Mouse (Mus musculus): ENCODE results near the gene Dysf.
"Not testable (repeated sequence)": the region's sequence is repeated elsewhere in the genome, so short reads cannot be mapped to it uniquely, and the experiment has no call there.

Dysf gene

DNA sequence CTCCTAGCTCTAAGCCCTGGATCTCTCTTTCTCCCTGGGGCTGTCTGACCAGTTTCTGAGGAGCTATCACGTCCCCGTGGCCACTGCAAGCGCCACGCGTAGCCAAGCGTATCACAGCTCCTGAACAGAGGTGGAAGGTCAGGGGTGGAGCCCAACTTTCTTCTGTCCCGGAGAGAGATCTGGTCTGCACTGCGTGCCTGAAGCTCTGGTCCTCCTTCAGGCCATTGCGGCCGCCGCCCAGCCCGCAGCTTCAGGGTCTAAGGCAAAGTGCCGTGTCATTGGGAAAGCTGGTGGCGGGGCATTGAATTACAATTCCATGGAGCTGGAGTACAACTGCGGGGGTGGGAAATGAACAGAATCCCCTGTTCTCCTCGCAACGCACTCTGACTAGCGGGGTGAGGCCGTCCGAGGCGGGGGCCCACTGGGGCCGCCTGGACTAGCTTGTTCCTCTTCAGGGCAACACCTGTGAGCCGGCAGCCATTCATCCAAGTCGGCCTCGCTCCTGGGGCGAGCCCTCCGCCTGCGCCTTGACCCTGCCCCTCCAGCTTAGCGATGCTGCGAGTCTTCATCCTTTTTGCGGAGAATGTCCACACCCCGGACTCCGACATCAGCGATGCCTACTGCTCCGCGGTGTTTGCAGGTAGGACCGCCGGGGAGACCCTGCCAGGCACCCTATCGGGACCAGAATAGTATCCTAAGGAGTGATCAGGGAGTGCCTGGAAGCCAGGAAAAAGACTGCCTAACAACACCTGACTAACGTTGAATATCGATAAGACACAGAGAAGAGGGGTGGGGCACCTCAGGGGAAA lies at the start of gene Dysf:
Gene Dysf (plus strand): TSS at position 228 of the 809 bp plus-strand sequence.
- no peak for DNase-seq (ENCODE audit: low spot score in 2 of 2)

DNA sequence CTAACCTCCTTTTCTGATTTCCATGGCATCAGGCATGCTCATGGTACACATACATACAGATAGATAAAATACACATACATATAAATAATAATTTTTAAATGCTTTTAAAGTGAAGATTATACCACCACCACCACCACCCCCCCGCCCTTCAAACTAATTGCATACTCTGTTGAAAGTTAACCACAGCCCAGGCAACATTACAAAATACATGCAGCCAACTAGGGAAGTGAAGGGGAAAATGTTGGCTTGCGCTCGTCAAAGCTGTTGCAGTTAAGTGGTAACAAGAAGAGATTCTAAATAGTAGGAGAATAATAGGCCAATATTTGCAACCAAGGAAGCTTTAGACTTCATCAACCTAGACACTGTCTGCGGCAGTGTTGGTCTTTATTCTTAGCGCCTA lies 20.7 kb upstream of the Dysf start:
- DNase-seq (ENCODE audit: low spot score in 2 of 2): no peak

DNA sequence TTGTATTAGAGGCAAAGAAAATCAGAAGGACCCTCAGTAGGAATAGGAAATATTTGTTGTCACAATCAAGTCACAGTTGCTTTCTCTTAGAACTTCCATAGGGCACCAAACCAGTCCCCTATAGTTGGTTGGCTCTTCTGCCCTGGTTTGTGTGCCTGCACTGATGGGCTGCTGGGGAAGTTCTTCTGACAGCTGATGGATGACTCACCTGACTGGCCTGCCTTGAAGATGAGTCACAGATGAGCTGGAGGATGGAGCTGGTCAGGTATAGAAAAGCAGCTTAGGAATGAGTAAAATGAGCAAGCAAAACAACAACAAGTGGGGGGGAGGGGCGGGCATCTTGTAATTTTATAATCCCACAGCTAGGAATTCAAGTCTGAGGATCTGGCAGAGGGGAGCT lies 5.7 kb upstream of the Dysf start:
- DNase-seq (ENCODE audit: low spot score in 2 of 2): no peak

DNA sequence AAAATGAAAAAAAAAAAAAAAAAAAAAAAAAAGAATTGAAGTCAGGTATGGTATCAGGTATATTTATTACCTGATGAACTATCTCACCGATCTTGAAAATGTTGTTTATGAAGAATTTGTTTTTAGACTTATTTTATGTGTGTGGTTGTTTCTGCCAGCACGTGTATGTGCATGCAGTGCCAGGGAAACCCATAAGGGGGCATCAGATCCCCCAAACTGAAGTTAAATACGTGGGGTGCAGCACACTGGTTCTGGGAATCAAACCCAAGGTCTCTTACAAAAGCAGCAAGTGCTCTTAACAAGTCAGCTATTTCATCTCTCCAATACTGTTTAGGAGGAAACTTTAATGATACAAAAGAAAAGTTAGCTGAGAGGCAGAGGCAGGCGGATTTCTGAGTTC lies 4.1 kb upstream of the Dysf start:
- DNase-seq (ENCODE audit: low spot score in 2 of 2): no peak

DNA sequence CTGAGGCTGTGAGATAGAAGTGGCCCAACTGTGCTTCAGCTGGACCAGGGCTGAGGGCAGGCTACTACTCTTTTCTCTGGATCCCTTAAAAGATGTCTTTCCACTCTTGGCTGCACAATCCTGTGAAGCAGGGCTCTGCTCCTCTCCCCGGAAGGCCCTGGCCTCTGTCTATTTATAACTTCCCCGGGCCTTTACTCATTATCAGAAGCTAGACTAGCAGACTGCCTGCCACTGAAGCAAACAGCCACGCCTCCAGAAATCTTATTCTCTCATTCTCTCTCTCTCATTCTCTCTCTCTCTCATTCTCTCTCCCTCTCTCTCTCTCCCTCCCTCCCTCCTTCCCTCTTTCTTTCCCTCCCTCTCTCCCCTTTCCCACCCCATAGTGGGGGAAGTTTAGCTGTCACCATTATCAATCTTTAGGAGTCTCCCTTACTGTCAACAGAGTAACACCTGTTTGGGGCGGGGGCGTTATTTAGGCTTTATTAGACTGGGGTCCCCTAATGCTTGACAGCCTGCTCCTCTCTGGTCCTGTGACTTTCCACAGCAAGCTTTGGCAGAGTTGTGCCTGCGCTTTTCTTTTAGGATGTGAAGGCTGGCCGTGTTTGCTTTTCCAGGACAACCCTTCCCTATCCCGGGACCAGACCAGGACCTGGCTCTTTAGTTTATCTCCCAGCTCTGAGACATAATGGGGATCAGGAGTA lies 932 bp downstream of the Dysf start:
- no peak for DNase-seq (ENCODE audit: low spot score in 2 of 2)

DNA sequence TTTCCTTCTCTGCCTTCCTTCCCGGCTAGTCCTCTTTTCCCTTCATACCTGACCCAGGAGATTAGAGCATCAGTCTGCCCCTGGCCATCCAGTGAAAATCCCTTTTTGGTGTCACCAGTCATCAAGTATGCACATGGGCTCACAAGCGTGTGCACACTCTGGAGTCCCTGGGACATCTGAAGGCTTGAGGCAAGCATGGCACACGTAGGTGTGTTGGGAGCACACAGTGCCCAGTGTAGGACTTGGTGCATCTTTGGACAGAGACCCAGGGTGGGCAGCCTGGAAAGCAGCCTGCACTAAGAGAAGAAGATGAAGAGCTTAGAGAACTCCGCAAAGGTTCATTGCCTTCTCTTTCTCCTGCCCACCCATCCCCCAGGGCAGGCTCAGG lies 1.5 kb downstream of the Dysf start:
- no peak for DNase-seq (ENCODE audit: low spot score in 2 of 2)

DNA sequence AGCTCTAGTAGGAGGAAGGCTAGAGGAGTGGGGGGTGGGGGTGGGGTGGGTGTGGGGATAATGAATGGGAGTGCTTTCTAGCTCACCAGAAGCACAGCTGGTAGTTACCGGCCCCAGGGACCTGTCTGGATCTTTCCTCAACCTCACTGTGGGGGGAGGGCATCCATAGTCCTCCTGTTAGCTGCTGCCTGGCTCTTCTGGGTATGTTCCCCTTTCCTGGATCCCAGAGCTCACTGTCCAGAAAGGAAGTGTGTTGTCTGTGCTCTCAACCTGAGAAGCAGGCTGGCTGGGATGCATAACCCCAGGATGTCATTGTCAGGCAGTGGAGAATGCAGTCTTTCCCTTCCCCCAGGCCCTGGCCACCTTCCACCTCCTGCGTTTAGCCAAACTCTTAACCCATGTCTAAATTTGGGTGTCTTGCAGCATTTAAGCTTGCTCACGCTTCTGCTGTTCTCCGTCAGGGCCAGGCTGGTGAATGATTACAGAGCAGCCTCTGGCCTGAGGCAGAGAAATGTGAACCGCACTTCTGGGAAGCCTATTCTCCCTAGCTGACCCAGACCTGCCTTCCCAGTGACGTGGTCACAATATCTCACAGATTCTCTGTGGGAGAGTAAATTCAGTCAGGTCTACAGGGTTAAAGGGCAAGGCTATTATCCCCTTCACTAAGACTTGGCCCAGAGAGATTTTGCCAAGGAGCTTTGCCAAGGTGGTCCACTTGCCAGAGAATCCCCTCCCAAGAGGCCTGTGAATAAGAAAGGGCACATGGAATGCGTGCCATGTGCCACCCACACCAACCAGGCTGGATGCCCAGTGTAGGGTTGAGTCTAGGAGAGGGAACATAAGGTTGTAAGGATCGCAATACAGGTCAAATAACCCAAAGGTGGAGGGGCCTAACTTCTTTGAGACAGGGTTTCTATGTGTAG lies 2.2 kb downstream of the Dysf start:
- no peak for DNase-seq (ENCODE audit: low spot score in 2 of 2)

DNA sequence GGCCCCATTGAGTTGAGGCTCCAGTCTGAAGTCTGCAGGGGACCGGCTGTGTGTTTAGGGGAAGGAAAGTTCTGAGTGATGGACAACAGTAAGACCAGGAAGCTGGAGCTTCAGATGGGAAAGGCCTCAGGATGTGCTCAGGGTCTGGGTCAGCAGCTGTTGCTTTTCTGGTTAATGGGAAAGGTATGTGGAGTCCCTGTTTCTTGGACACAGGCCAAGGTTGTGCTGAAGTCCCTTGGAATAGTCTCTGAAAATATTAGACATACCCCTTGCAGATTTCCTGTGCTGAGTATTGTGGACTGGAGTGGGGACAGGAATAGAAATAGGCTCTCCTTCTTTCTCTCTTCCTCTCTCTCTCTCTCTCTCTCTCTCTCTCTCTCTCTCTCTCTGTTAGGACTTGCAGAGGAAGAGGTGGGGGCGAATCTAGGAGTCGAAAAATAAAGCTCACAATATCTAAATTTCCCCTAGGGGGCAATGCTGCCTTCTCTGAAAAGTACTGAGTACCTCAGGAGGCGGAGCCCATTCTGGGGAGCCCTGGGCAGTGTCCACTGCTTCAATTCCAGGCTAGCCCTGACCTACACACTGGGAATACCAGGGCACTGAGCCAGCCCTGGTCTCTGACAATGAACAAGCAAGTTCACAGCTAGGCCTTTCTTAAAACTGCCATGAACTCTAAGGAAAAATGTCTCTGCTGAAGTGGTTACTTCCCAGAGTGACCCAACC lies 6.7 kb downstream of the Dysf start:
- DNase-seq (ENCODE audit: low spot score in 2 of 2): peak in 1 of 2 experiments; percentile 49

DNA sequence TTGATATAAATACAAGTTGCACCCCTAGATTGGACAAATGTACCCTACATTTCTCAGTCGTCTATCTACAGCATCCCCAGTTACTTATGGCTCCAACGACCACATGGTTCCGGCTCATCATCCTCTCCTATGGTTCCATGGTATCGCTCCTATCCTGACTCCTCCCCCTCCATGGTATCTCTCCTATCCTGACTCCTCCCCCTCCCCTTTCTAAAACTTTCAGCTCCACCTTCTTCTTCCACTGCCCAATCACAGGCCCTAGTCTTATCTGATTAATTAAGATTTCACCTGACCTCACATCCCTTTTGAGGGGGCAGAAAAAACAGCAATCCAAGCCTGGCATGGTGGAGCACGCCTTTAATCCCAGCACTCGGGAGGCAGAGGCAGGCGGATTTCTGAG lies 8.5 kb downstream of the Dysf start:
- no peak for DNase-seq (ENCODE audit: low spot score in 2 of 2)

DNA sequence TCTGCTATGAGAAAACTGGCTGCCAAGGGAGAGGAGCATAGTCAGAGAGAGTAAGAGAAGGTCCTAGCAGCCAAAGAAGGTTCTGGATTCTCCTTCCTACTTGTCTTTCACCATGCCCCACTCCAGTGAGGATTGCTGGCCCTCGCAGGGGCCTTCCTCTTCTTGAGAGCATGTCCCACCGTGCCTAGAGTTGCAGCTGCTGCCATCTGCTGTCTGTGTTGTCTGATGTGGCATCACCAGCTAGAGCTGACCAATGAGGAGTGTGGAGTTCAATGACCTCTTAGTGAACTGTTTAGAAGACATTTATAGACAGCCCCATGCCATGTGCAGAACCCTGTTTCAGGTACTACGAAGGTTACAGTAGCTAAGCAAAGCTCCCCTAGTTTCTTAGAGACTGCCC lies 9.0 kb downstream of the Dysf start:
- DNase-seq (ENCODE audit: low spot score in 2 of 2): no peak

DNA sequence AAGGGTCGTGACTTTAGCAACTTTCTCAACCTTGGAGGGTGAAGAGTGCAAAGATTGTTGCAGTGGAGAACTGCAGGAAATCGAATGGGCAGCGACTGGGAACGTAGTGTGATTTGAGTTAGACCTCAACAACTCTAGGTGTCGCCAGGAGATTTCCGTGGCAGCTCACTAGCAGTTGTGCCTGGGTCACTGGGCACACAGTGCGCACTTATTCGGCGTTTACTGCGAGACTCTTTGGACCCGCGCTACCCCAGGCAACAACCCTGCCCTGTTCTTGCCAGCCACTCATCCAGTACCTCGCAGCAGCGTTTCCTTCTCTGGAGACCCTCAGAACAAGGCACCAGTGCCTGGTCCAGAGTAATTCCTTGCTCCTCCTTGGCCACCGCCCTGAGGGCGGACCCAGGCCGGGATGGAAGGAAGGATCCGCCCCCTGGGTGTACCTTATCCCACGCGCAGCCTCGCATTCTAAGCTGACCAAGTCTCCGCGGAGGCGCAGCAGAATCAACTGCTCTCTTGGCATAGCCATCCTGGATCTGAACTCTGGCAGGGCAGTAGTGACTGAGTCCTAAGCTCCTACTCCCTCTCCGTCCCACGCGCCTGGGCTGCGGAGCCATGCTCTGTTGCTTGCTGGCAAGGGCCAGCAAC lies 10.6 kb downstream of the Dysf start:
- DNase-seq (ENCODE audit: low spot score in 2 of 2): peak in 1 of 2 experiments; percentile 61

DNA sequence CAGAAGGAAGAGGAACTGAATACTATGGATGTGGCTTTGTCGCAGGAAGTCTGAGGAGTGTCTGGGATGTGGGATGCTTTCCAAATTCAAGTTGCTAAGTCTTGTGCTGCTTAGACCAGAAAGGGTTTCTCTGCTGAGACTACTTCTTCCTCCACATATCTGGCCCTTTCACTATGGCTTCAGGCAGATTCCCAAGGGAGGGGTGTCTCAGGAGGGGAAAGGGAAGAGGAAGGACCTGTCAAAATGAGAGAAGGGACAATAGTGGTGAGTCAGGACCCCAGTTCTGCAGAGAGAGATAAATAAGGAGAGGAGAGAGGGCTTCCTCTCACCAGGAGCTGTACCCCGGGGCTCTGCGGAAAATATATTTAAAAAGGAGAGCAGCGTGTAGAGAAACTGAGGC lies 11.6 kb downstream of the Dysf start:
- no peak for DNase-seq (ENCODE audit: low spot score in 2 of 2)

DNA sequence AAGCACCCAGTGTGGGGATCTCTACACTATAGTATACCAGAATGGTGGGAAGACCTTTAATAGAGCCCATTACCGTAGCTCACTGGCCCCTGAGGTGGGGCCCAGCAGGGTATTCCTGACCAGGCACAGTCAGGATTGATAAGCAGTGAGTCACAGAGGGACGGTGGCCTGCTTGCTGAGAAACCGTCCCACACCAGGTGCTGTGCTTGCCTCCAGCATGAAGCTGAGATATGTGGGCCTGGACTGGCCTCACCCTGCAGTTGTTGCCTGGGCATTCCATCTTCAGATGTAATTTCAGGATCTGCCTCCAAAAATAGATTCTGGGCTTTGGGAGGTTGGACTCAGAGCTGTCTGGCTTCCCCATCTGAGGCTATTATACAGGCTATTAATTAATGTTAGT lies 13.6 kb downstream of the Dysf start:
- peak in 1 of 2 experiments; percentile 53 for DNase-seq (ENCODE audit: low spot score in 2 of 2)

DNA sequence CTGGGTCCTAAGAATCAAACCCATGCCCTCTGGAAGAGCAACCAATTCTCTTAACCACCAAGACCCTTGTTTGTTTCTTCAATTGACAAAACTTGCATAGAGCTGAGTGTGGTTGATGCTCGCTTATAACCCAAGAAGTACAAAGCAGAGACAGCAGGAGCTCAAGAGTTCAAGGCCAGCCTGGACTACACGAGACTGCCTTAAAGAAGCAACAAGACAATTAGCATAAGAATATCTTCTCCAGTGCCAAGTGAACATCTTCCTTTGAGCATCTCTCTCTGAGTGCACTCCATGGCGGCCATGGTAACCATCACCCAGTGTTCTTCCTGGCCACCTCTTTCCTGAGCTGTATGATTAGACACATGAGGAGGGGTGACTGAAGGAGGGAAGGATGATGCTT lies 17.2 kb downstream of the Dysf start:
- no peak for DNase-seq (ENCODE audit: low spot score in 2 of 2)

DNA sequence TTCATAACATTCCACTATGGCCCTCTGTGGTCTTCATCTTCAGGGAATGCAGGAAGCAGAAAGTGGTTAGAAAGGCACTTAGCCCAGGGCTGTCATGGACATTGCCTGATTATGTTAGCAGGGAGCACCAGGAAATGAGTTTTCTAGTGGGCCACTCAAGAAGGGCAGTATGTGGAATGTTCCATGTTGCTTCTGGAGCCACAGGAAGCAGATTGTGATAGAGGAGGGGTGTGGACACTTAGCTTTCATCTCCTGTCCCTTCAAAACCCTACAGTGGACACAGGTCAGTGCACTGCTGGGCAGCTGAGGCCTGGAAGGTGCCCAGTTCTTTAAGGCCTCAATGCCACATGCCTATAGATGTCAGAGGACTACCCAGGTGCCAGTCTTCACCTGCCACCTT lies 20.4 kb downstream of the Dysf start:
- DNase-seq (ENCODE audit: low spot score in 2 of 2): no peak

DNA sequence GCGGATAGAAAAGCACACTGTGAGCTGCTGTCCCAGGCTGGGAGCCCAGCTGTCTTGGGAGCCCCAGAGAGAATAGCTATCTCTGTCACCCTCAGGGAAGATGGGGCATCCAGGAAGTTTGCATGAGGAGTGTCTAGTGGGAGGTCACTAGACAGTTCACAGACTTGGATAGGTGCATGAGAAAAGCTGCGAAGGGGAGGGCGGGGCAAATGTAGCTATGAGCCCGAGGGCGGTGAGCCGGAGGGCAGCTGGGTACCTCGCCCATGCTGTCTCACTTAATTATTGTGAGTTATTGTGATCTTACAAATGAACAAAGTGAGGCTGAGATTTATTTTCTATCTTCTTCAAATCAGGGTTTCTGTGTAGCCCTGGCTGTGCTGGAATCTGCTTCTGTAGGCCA lies 21.4 kb downstream of the Dysf start:
- peak in 1 of 2 experiments; percentile 25 for DNase-seq (ENCODE audit: low spot score in 2 of 2)

DNA sequence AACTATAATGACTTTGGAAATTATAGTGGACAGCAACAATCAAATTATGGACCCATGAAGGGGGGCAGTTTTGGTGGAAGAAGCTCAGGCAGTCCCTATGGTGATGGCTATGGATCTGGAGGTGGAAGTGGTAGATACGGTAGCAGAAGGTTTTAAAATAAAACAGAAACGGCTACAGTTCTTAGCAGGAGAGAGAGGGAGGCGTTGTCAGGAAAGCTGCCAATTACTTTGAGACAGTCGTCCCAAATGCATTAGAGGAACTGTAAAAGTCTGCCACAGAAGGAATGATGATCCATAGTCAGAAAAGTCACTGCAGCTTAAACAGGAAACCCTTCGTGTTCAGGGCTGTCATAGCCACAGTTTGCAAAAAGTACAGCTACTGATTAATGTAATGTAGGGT lies 24.1 kb downstream of the Dysf start:
- DNase-seq (ENCODE audit: low spot score in 2 of 2): not testable (repeated sequence)

DNA sequence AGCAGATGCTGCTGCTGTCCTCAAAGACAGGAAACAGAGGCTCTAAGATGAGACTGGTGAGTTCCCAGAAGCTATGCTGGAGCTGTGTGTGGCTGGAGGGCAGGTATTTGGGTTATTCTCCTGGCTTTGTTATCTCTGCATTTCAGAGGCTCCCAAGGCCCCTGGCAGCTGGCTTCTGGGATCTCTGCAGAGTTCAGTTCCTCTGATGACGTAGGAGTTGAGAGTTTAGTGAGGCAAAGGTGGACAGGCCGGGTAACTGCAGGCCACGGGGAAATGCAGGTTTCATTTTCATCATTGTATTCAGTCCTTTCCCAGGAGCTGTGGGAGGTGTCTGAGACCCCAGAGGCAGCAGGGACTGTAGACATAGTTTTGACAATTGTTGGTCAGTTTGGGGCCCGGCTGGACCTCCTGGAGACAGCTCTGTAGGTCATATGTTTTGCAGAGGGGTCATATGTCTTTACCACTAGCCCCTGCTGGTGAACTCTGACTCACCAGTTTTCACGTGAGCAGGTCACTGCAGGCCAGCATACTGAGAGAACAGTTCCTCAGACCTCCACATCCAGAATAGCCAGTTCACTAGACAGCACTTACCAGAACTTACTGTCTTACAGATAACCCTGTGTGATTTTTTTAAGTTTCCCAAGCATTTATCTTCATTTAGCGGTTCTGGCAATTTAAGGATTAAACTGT lies 35.0 kb downstream of the Dysf start:
- no peak for DNase-seq (ENCODE audit: low spot score in 2 of 2)

DNA sequence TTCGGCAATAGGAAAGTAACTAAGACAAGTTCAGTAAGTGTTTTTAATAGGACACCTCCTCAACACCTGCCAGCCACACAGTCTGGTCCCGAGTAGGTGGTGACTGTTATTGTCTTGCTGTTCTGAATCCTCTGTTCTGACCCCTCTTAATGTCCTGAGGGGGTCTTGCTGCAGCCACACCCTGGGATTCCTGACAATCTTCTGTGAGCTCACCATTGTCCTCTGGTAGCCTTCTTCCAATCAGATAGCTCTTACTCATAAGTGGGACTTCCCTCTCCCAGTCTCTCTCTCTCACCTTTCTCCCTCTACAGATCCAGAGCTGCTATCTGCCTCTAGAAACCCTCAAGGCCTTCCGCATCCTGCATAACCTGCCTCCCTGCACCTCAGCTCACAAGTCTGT lies 36.3 kb downstream of the Dysf start:
- DNase-seq (ENCODE audit: low spot score in 2 of 2): no peak

DNA sequence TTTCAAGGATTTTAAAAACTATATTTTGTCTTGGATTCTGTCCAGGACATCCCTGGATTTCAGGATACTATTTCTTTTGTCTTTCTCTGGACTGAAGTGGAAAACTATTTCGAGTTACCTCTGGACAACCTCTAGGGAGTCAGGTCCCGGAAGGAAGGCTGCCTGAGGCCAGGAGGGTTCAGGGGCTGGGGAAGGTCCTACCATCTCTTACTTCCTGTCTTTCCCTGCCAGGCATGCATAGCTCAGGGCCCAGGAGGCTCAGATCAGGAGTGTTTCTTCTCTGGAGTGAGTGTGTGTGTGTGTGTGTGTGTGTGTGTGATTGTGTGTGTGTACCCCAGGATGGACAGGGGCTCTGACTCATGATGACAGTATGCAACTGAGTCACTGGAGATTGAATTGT lies 40.5 kb downstream of the Dysf start:
- no peak for DNase-seq (ENCODE audit: low spot score in 2 of 2)

DNA sequence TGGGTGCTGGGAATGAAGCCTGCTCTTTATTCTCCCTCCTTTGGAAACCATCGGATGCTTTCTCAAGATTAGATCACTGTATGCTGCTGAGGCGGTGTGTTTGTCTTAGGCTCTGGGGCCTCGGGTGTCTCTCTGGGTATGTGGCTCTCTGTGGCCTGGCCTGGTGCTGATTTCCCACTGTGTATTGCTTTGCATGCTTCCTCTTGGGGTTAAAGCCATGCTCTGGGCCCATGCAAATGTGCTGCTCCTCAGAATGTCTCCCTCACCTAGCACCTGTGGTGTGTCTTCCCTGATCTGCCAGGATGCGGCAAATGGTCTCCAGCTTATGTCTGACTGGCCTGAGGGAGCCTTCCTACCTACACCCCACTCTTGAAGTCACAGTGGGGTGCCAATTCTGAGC lies 41.8 kb downstream of the Dysf start:
- DNase-seq (ENCODE audit: low spot score in 2 of 2): no peak

All from spleen, postnatal 4 days (tissue).